Mouse (Mus musculus) A20 (cell line): ENCODE results near the gene Kif18a.

ENCODE experiments used
- DNase-seq: peaks from one replicate; pipeline ENCODE4 v3.0.0-alpha.2; 2011; ENCODE audit warnings: low read depth, low spot score

The Kif18a gene

GRCm38 (mm10) chr2:109280600-109281340 is at the start of gene Kif18a, which contains the start of gene Mettl15:
Gene Kif18a (plus strand): TSS chr2:109280738.
Gene Mettl15 (minus strand): TSS chr2:109280748.
- DNase-seq = peak; percentile 98

- no peak for DNase-seq
These were observed 46.7 kb upstream of the Kif18a start for GRCm38 (mm10) chr2:109233876-109234275.

- DNase-seq = no peak
These were observed 44.8 kb upstream of the Kif18a start for GRCm38 (mm10) chr2:109235741-109236140.

GRCm38 (mm10) chr2:109241947-109242346 is 38.6 kb upstream of the Kif18a start:
- no peak for DNase-seq

GRCm38 (mm10) chr2:109262779-109263178 is 17.8 kb upstream of the Kif18a start:
- no peak for DNase-seq

GRCm38 (mm10) chr2:109273098-109273497 is 7.4 kb upstream of the Kif18a start:
- no peak for DNase-seq

- peak; percentile 31 for DNase-seq
These were observed 2.9 kb upstream of the Kif18a start for GRCm38 (mm10) chr2:109277593-109277992.

GRCm38 (mm10) chr2:109278036-109278435 is 2.5 kb upstream of the Kif18a start:
- peak; percentile 85 for DNase-seq

GRCm38 (mm10) chr2:109280272-109280599 is 302 bp upstream of the Kif18a start:
- no peak for DNase-seq

GRCm38 (mm10) chr2:109281341-109281690 is 778 bp downstream of the Kif18a start:
- no peak for DNase-seq

- no peak for DNase-seq
These were observed 3.6 kb downstream of the Kif18a start for GRCm38 (mm10) chr2:109284121-109284520.

- DNase-seq = no peak
These were observed 8.8 kb downstream of the Kif18a start for GRCm38 (mm10) chr2:109289327-109289726.

- DNase-seq = no peak
These were observed 15.7 kb downstream of the Kif18a start for GRCm38 (mm10) chr2:109296264-109296663.

- no peak for DNase-seq
These were observed 17.6 kb downstream of the Kif18a start for GRCm38 (mm10) chr2:109298160-109298559.

- no peak for DNase-seq
These were observed 21.7 kb downstream of the Kif18a start for GRCm38 (mm10) chr2:109302234-109302633.

- no peak for DNase-seq
These were observed 23.1 kb downstream of the Kif18a start for GRCm38 (mm10) chr2:109303638-109304037.

GRCm38 (mm10) chr2:109311369-109311768 is 30.8 kb downstream of the Kif18a start:
- no peak for DNase-seq

- no peak for DNase-seq
These were observed 51.3 kb downstream of the Kif18a start for GRCm38 (mm10) chr2:109331807-109332206.

- DNase-seq = no peak
These were observed 53.7 kb downstream of the Kif18a start for GRCm38 (mm10) chr2:109334237-109334636.

- no peak for DNase-seq
These were observed 55.2 kb downstream of the Kif18a start for GRCm38 (mm10) chr2:109335765-109336164.

- no peak for DNase-seq
These were observed 64.8 kb downstream of the Kif18a start for GRCm38 (mm10) chr2:109345386-109345785.

- DNase-seq = no peak
These were observed 68.2 kb downstream of the Kif18a start for GRCm38 (mm10) chr2:109348742-109349141.

- DNase-seq = no peak
These were observed 78.1 kb downstream of the Kif18a start for GRCm38 (mm10) chr2:109358456-109359141.
